Mouse (Mus musculus): ENCODE data around the gene Rpf1.

Gene Rpf1

DNA sequence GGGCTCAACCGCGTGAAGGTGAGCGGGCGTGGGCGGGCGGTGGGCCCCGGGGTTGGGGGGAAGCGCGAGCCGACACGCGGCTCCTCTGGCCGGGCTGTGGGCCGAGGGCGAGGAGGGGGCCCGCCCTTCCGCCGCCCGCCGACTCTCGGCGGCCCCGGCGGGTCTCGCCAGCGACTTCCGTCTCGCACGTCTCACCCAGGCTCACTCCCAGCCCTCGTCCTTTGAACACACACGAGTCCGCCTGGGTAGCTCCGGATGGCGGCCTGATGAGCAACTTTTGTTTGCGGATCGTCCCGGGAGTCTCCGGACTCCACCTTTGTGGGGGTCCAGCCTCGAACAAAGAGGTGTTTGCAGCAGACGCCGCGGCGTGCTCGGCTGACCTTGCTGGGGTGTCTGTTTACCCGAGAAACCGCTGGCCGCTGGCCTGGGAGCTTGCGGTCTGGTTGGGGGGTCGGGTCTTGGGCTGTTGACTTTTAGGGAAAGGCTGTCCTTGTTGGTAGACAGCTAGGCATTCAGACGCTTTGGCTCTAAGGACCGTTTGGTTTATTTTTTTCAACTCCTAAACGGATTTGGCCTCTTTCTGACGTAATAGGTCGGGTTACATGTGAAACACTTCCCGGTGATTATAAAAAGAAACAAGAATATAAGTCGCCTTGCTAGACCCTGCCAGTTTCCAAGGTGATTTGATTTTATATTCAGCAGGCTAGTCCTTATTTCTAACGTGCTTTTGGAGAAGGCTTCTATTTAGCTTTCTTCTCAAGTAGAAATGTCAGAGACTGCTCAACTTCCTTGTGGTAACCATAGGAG, 21.0 kb downstream of the Rpf1 start:
- 1% methylated on average over 57 of the region's 57 CpGs for WGBS

DNA sequence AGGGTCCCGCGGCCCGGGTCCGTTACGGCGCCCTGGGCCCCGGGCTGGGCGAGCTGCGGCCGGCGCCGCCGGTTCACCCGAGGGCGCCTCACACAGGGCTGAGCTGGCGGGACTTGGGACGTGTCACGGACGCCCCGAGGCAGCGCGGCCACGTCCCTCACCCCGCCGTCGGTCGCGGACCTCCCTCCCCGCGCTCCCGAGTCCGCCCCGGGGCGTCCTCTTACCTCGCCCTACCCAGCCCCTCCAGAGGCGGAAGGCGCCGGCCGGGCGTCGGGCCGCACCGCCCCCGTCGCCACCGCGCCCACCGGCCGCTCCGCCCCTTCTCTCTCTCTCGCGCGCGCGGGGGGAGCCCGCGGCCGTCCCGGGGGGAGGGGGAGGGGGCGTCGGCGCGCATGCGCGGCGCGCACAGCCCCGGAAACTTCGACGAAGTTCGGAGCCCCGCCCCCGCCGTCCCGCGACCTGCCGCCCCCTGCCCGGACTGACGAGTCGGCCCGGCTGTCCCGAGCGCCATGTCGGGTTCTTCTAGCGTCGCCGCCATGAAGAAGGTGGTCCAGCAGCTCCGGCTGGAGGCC, 21.7 kb downstream of the Rpf1 start, which contains the start of the genes Spata1 and Gng5:
Gene Spata1, minus strand, starts transcription at position 323 of the 572 bp plus-strand sequence.
Gene Gng5, plus strand, starts transcription at position 377 of the 572 bp plus-strand sequence.
- under 1% methylated on average over 50 of the region's 88 CpGs for WGBS

DNA sequence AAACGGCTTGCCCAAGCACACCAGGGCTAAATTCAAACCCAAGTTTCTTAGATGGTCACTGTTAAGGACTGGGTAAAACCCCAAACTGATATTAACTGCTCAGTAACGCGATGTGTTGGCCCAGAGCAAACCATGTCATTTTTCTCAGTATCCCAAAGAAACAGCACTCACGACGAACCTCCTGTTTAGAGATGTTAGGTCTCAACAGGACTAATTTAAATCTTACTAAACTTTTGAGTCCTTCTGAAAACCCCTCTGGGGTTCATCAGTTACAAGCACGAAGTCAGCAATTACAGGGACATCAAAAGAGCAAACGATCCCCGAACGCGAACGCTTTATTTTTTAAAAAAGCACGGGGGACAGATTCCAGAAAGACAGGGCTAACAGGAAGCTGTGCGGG, 22.2 kb downstream of the Rpf1 start:
- WGBS, result 7% methylated on average over 13 of the region's 13 CpGs

DNA sequence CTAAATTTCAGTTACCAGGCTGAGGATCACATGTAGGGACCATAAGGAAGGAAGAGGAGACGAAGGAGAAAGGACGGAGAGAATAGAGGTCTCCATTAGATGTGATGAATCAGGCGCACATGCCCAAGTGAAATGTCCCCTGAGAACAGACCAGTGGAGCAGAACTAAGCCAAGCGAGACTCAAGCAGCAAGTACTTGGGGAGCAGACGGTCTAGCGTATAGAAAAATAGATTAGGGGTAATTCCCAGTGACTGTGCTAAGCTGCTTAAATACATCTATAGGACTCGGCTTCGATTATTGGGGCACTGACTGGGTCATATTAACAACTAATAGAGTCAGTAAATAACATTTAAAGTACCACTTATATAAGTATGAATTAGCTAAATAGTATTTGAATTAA, 26.3 kb downstream of the Rpf1 start:
- 85% methylated on average over 8 of the region's 8 CpGs for WGBS

DNA sequence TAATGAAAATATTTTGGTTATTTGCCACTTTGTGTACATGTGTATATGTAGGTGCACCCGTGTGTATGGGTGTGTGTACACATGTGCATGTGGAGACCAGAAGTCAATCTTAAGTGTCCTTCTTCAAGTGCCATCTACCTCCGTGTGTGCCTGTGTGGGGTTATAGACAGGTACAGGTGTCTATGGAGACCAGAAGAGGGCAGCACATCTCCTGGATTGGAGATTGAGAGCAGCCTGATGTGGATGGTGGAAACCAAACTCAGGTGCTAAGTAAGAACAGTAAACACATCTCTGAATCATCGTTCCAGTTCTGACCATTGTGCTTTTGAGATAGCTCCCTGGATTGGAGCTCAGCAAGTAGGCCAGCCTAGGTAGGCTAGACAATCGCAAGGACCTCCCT, 34.8 kb downstream of the Rpf1 start:
- whole genome bisulfite sequencing, result 92% methylated on average over 4 of the region's 4 CpGs

DNA sequence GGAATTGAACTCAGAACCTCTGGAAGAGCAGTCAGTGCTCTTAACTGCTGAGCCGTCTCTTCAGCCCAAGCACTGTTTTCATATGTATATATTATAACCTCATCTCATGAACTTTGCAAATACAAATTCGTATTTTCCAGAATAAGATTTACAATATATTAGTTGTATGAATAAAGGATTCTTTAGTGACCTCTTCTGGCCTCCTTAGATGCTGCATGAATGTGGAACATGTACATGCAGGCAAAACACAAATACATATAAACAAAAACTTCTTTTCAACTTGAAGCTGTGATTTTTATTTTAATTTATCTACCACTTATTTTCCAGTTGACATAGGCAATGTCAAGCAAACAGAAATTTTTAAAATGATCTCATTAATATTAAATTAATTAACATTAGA, 39.2 kb downstream of the Rpf1 start:
- WGBS, result 69% methylated on average over 2 of the region's 2 CpGs

DNA sequence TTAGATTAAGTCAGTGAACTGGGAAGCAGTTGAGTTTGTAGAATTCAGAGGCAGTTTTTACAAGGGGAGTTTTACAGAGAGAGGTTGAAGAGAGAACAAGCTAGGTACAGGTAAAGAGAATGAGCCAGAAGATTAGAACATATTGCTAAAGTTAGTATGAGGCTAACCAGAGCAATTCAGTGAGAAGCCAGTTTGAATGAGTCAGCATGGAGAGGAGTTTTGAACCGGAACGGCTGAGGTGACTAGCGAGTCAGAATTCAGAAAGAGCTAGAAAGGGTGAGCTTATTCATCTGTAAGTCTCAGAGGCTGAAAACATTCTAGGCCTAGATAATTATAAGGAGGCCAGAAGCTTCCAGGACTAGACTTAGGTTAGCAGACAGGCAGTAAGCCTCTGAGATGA, 46.8 kb downstream of the Rpf1 start:
- WGBS, result 66% methylated on average over 3 of the region's 3 CpGs

DNA sequence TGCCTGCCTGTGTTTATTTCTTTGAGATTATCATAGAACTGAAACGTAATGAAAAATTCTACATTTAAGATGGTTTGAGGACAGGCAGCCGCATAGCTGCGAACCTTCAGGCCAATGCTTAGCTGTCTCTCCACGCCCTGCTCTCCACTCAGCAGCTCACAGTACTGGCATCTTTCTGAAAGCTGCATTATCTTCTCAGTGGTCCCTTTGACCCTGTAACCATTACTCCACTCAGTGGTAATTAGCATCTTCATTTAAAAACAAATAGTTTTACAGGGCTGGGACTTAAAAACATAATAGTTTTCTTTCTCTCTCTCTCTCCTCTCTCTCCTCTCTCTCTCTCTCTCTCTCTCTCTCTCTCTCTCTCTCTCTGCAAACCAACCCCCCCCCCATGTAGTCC, 48.6 kb downstream of the Rpf1 start:
- 84% methylated on average over 4 of the region's 4 CpGs for WGBS

DNA sequence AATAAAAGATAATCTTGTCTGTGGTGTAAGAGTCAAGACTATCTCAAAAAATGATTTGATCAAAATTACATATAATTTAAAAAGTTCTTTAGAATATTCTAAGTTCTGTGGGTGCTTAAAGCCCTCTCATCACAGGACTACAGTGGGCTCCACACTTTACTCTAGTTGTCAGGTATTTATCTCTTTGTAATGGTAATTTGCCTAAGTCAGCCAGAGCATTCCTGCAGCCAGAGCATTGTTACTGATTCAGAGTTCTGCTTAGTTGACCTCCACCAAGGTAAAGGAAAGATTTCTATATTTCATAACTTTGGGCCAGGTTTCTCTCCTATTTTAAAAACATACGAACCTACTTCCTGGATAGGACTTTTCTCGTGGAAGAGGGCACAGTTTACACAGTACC, 52.0 kb downstream of the Rpf1 start:
- 77% methylated on average over 2 of the region's 2 CpGs for WGBS

DNA sequence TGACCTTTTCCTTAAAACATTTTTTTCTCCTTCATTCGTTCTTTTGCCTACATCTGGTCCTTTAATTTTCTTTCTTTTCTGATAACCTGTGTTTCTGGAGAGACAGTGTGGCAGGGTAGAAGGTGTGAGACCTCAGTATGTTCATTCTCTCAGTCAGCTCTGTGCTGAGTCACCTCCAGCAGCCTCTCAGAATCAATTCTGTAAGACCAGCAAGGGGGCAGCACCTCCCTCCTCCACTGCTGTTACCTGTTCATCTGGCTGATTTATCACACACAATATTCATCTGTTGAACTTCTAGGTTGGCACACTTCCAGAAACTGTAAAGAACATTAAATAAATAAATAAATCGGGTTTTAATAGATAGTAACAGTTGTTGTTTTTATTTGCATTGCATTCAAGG, 58.3 kb downstream of the Rpf1 start:
- WGBS, result 71% methylated on average over 2 of the region's 2 CpGs
